Mouse (Mus musculus): ENCODE data around the gene Plcg1. TPM values are rescaled to one million over a fixed set of nuclear protein-coding genes. Genes with fewer than 3 reads are reported as not detected.

Plcg1 gene
- total and polyA plus RNA-seq, 2 experiments from 2014 or later, result 48.2 to 139 TPM

DNA sequence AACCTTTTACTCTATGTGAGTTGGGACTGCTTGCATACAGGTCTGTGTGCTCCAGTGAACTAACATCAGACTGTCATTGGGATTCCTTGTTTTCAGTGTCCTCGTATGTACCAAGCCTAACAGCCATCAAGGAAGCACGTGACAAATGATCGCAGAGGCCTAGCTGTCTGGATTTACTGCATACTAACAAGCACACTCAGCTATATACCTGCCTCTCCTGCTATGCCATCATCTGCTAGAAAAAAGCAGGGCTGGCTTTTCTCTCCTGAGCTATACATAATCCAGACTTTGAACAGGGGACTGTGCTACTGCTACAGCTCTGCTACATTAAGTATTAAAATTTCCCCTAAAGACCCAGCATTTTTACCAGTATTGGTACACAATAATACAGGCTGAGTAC, 71.2 kb downstream of the Plcg1 start:
- DNase-seq, result no peak
- H3K9me3 ChIP-seq (ENCODE audit: low read length), result no peaks in the 10 kb centered on the region
- H3K4me3 ChIP-seq (ENCODE audit: low read depth, low read length), result no peak overlapping the region

DNA sequence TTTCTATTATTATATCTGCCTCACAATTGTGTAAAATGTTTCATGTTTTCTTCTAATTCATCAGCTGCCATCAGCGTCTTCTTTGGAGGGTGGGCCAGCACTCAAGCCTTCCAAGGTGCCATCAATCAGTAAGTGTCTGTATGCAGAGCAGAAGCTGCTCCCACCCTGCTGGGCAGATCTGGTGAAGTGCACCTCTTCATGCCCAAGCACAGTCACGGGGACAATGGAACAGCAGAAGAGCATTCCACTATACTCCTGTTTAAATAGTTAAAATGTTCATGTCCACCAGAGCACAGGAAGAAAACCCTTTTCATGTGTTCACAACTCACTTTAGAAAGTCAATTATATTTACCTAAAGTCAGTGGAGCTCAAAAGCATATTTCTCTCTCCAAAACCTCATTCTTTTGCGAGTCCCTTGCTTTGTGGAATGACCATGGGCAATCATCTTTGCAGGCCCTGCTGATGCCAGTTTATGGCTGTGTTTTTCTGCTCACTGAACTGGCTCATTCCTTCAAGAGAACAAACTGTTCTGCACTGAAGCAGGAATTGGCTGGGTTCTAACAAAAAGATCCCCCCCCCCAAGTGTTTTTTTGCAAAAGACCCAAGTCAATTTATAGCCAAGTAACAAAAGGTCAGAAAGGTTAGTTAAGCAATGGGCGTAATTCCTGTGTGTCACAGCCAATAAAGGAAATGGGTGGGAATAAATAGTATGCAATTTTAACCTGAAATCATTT, 73.9 kb downstream of the Plcg1 start:
- DNase-seq, result no peak
- no peak for TF ChIP-seq CTCF (IDR thresholded peaks at IDR 0.05; ENCODE audit: low read depth)
- H3K27ac ChIP-seq (ENCODE audit: low read depth, low read length), result peak overlapping the region; percentile 57; the same call in 1 of the 2 replicates
- H3K9ac ChIP-seq, result no peak overlapping the region
- no peaks in the 10 kb centered on the region for H3K9me3 ChIP-seq (ENCODE audit: low read length)
- no peak overlapping the region for H3K4me2 ChIP-seq (ENCODE audit: low read depth)
- H3K36me3 ChIP-seq (ENCODE audit: insufficient read depth), result no peaks in the 10 kb centered on the region
- ATAC-seq, result no peak
- H3K4me1 ChIP-seq (ENCODE audit: insufficient read depth), result peaks cover 5% of the 10 kb centered on the region; the same call in 1 of the 2 replicates
- no peaks in the 10 kb centered on the region for H3K27me3 ChIP-seq (ENCODE audit: insufficient read depth, low read length)
- WGBS, result 65% methylated on average over 4 of the region's 4 CpGs
- no peak overlapping the region for H3K4me3 ChIP-seq (ENCODE audit: low read depth, low read length)

More for the DNA sequence above, 71.2 kb downstream of the Plcg1 start:
- H3K27me3 ChIP-seq (ENCODE audit: insufficient read depth, low read length), result no peaks in the 10 kb centered on the region
- no peak for TF ChIP-seq CTCF (IDR thresholded peaks at IDR 0.05; ENCODE audit: low read depth)
- no peak for ATAC-seq
- 79% methylated on average over 3 of the region's 3 CpGs for WGBS
- H3K4me2 ChIP-seq (ENCODE audit: low read depth), result no peak overlapping the region
- H3K27ac ChIP-seq (ENCODE audit: low read depth, low read length), result no peak overlapping the region
- H3K36me3 ChIP-seq (ENCODE audit: insufficient read depth), result no peaks in the 10 kb centered on the region
- peaks cover 5% of the 10 kb centered on the region; the same call in 1 of the 2 replicates for H3K4me1 ChIP-seq (ENCODE audit: insufficient read depth)
- no peak overlapping the region for H3K9ac ChIP-seq

DNA sequence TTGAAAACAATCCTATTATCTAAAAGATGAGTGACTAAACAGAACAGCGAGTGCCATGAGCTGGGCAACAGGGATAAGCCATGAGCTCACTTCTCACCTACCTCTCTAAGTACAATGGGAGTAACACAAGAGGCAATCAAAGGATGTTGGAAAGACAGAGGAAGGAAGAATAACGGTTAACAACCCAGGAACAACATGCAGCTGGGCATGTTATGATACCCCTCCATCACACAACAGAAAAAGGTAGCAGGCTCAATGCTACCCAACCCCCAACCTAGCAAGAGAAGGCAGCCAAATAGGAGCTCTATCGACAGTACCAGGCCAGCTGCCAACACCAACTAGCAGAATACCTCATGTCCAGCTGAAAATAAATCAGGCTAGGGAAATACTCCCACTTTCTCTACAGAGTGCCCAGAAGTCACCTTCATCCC, 75.0 kb downstream of the Plcg1 start:
- Histone ChIP-seq H3K9ac (no peak overlapping the region), H3K4me2 (ENCODE audit: low read depth) (no peak overlapping the region), H3K4me1 (ENCODE audit: insufficient read depth) (peaks cover 5% of the 10 kb centered on the region; the same call in 1 of the 2 replicates), H3K9me3 (ENCODE audit: low read length) (no peaks in the 10 kb centered on the region), H3K27ac (ENCODE audit: low read depth, low read length) (no peak overlapping the region), H3K4me3 (ENCODE audit: low read depth, low read length) (no peak overlapping the region), H3K27me3 (ENCODE audit: insufficient read depth, low read length) (no peaks in the 10 kb centered on the region), H3K36me3 (ENCODE audit: insufficient read depth) (no peaks in the 10 kb centered on the region)
- ATAC-seq (no peak), DNase-seq (no peak)
- no peak for TF ChIP-seq CTCF (IDR thresholded peaks at IDR 0.05; ENCODE audit: low read depth)
- WGBS, result 36% methylated on average over 3 of the region's 3 CpGs

DNA sequence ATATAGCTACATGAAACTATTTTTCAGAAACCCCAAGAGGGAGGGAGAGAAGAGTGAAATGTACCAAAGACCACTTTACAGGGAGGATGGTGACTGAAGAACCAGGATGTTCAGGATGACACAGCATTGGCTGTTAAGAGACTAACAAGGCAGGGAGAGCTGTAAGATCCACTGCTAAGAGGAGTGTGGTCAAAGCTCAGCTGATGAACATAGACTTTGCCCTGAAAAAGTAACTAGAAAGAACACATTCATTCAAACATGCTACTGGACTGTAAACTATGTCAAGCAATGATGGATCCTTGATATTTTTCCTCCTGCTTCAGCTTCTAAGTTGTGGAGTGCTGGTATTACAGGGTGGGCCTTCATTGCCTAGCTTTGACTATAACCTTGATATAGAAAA, 79.3 kb downstream of the Plcg1 start:
- no peak overlapping the region for H3K27ac ChIP-seq (ENCODE audit: low read depth, low read length)
- no peak for DNase-seq
- no peak overlapping the region for H3K4me3 ChIP-seq (ENCODE audit: low read depth, low read length)
- no peak for TF ChIP-seq CTCF (IDR thresholded peaks at IDR 0.05; ENCODE audit: low read depth)
- no peak overlapping the region for H3K9ac ChIP-seq
- no peaks in the 10 kb centered on the region for H3K36me3 ChIP-seq (ENCODE audit: insufficient read depth)
- 0 out of 2 replicates have a peak, but pooled peaks cover 5% of the 10 kb centered on the region for H3K4me1 ChIP-seq (ENCODE audit: insufficient read depth)
- ATAC-seq, result no peak
- no peaks in the 10 kb centered on the region for H3K9me3 ChIP-seq (ENCODE audit: low read length)
- H3K27me3 ChIP-seq (ENCODE audit: insufficient read depth, low read length), result no peaks in the 10 kb centered on the region
- no peak overlapping the region for H3K4me2 ChIP-seq (ENCODE audit: low read depth)

DNA sequence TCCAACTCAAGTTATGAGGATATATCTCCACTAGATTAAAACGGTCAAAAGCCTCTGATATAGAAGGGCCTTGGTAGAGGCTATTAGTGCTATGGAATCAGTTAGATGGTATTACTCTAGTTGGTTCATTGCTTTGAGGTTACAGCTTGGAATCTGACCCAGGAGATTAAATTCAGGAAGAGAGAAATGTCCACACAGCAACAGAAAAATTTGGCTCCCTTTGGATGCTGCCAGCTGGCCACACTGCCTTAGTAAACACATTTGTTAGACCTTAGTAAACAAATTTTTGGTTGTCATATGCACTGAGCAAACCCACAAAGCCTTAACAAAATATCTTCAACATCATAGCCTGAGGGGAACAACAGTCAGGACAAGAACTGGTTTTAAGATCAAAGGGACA, 79.7 kb downstream of the Plcg1 start:
- Histone ChIP-seq H3K4me2 (ENCODE audit: low read depth) (no peak overlapping the region), H3K9me3 (ENCODE audit: low read length) (no peaks in the 10 kb centered on the region), H3K27me3 (ENCODE audit: insufficient read depth, low read length) (no peaks in the 10 kb centered on the region), H3K27ac (ENCODE audit: low read depth, low read length) (no peak overlapping the region), H3K4me3 (ENCODE audit: low read depth, low read length) (no peak overlapping the region), H3K9ac (no peak overlapping the region), H3K36me3 (ENCODE audit: insufficient read depth) (no peaks in the 10 kb centered on the region), H3K4me1 (ENCODE audit: insufficient read depth) (0 out of 2 replicates have a peak, but pooled peaks cover 5% of the 10 kb centered on the region)
- 98% methylated on average over 1 of the region's 1 CpGs for WGBS
- no peak for TF ChIP-seq CTCF (IDR thresholded peaks at IDR 0.05; ENCODE audit: low read depth)
- ATAC-seq, result no peak
- DNase-seq, result no peak

Other genes starting within 250 kb of the Plcg1 start
- gene Top1, start 85.4 kb upstream of the Plcg1 start, total RNA-seq (2014; rRNA removed), result 42.5 and 56.7 TPM in 2 replicates
- 35.4 and 46.1 TPM in 2 replicates for gene Top1, start 85.4 kb upstream of the Plcg1 start, polyA plus RNA-seq (2015; fragmentation: Nextera tagmentation; extraction: Ambion mirVana)
- gene Zhx3, start 141.7 kb downstream of the Plcg1 start, total RNA-seq (2014; rRNA removed), result 31.8 and 44.9 TPM in 2 replicates
- 12.9 and 18.5 TPM in 2 replicates for gene Zhx3, start 141.7 kb downstream of the Plcg1 start, polyA plus RNA-seq (2015; fragmentation: Nextera tagmentation; extraction: Ambion mirVana)
- gene Lpin3, start 149.4 kb downstream of the Plcg1 start, total RNA-seq (2014; rRNA removed), result 0.10 and 0.31 TPM in 2 replicates
- 0.27 and 0.30 TPM in 2 replicates for gene Lpin3, start 149.4 kb downstream of the Plcg1 start, polyA plus RNA-seq (2015; fragmentation: Nextera tagmentation; extraction: Ambion mirVana)
- 0.46 and 1.5 TPM in 2 replicates for gene Emilin3, start 181.0 kb downstream of the Plcg1 start, total RNA-seq (2014; rRNA removed)
- 0.23 and 0.42 TPM in 2 replicates for gene Emilin3, start 181.0 kb downstream of the Plcg1 start, polyA plus RNA-seq (2015; fragmentation: Nextera tagmentation; extraction: Ambion mirVana)